Mouse (Mus musculus) granulocyte monocyte progenitor cell, adult 5-6 weeks (primary cell): ENCODE results near the gene Cfap299. TPM values are rescaled to one million over a fixed set of nuclear protein-coding genes. Genes with fewer than 3 reads are reported as not detected.
"Not testable (repeated sequence)": the region's sequence is repeated elsewhere in the genome, so short reads cannot be mapped to it uniquely, and the experiment has no call there.

Source experiments
- ATAC-seq: replicated peaks from 2 replicates; pipeline ENCODE4 v1.8.0; 2016; ENCODE audit warnings: mild to moderate bottlenecking, moderate TSS enrichment, inconsistent platforms; ENCODE audit not compliant: poor library complexity, severe bottlenecking
- total RNA-seq, 2 experiments: library from RNA; stranded (forward) in 1 of 2; stranded (reverse) in 1 of 2; fragments of 200-712, 200-1000 nt in 1 of 2; fragments of >200 nt in 1 of 2; fragmentation: Nextera tagmentation in 1 of 2; gene quantifications; 2 replicates each; pipeline ENCODE4 v1.2.3; 2014 to 2017

The Cfap299 gene
- total RNA-seq, 2 experiments from 2014 or later, result not detected

GRCm38 (mm10) chr5:98520118-98520517 lies 191.0 kb downstream of the Cfap299 start:
- ATAC-seq, result no peak

DNA sequence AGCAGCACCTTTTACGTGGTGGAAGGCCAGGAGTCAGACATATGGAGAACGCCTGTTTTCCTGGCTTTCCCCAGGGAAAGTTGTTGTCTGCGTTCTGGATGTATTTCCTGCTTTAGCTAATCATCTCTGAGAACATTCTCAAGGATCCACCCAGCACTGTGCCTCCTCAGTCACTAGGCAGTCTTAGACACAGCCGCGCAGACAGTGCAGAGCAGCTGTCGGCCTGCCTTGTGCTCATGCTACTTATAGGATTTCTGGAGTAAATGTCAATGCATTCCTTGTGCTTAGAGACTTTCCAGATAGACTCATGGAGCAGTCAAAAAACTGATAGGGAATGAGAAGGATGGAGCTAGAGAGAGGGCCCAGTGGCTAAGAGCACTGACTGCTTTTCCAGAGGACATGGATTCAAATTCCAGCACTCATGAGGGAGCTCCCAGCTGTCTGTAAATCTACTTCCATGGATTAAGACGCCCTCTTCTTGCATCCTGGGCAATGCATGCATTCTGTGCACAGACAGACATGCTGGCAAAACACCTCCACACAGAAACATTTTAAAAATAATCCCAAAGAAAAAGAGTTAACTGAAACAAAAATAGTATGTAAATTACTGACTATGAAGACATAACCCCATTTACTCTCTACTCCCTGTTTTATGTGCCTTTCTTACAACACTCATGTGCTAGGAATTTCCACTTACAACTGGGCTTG lies 193.3 kb downstream of the Cfap299 start:
- no peak for ATAC-seq

GRCm38 (mm10) chr5:98523050-98523449 lies 193.9 kb downstream of the Cfap299 start:
- ATAC-seq, result no peak

DNA sequence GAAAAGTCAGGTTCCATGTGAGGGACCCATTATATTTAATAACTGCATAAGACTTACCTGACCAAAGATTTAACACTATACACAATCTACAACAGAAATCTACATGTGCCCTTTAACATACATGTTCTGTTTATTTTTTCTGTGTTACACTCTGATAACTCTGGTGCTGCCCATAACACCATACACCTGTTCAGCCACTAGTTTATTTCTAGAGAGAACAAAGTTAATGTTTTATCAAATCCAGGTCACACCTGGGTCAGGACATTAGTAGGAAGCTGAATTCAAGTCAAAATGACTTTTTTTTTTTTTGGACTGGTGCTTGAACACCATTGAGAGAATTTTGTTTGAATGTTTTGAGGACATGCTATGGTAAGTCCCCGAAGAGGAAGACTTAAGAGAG lies 194.7 kb downstream of the Cfap299 start:
- no peak for ATAC-seq

DNA sequence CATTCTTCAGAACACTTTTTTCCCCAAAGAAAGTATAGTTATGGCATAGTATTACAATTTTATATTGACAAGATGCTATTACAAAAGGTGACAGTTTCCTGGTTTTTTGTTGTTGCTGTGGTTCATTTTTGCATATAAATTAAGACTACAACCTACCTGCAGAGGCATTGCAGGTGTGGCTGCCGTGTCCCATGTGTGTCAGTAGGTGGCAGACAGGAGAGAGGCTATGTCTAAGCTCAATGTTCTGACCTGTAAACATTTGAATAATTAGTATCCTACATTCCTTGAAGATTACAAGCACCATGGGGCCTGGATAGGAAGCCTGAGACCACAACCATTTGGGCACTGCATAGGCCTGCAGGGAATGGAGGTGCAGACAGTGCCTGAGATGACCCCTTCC lies 212.2 kb downstream of the Cfap299 start:
- no peak for ATAC-seq

DNA sequence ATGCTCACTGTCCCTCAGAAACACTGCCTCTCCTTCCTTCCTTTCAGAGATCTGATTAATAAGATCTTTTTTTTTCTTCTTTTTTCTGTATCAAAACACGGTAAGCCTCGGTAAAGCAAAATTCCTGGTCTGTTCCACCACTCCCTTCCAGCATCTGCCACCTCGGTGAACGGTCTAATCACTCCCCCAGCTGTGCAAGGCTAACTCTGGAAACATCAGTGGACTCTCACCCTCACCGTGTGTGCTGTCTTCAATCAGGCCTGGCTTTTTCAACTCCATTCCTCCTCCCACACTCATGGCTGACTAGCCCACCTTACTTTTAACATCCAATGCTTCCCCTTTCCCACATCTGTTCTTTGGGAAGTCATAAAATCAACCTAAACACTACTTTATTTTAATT lies 221.2 kb downstream of the Cfap299 start:
- ATAC-seq, result no peak

GRCm38 (mm10) chr5:98550873-98551272 lies 221.8 kb downstream of the Cfap299 start:
- ATAC-seq, result no peak

- ATAC-seq, result no peak
These were observed 223.3 kb downstream of the Cfap299 start, which contains the start of gene Gm11111 for GRCm38 (mm10) chr5:98552395-98552794. Gene Gm11111, plus strand, starts transcription at chr5:98552695.

- no peak for ATAC-seq
These were observed 223.9 kb downstream of the Cfap299 start for GRCm38 (mm10) chr5:98552811-98553601.

DNA sequence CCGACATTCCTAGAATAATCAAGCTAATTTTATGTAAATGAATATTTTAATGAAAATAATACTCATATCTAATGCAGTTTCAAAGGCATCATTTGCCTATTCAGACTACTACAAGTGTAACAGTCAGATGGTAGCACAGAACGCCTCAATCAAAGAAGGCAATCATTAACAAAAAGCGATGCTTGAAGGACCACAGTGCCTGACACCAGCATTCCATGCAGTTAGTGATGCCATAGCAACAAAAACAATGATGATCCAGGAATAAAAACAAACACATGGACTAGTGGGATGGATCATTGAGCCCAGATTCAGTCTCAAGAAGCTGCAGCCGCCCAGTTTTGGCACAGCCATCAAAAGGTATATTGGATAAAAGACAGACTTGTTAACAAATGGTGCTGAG lies 232.2 kb downstream of the Cfap299 start:
- ATAC-seq, result no peak

DNA sequence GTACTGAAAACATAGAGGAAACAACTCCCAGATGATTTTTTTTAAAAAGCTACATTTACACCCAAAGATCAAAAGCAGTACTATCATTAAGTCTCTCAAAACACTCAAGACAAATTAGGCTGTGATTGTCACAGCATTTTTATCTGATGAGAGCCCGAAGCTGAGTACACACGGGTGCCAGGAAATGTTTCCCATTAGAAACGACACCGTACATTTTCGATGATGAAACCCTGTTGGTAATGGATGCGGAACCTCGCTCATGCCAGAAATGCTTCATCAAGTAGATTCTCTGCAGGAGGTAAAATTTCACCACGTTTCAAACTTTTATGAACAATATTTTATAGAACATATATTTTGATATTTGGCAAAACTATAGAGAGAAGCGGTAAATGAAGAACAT lies 233.7 kb downstream of the Cfap299 start:
- ATAC-seq, result no peak

DNA sequence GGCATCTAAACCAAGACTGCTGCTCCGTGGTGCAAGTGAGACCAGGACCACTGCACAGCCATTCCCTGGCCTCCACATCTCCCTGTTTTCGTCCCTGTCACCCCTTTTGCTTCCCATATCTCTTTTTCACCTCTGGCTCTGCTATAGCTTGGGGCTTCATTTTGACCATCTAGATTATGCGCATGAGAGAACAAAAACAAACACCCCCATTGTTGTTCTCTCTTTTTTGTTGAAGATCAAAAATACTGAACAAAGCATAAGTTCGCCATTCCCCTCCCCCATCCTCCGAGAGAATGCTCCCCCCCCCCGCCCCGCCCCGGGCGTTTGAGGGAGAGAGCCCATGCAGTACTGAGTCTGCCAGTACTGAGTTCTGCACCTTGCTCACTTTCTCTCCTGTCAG lies 234.7 kb downstream of the Cfap299 start:
- no peak for ATAC-seq

GRCm38 (mm10) chr5:98566461-98567193 lies 237.5 kb downstream of the Cfap299 start:
- ATAC-seq, result no peak

DNA sequence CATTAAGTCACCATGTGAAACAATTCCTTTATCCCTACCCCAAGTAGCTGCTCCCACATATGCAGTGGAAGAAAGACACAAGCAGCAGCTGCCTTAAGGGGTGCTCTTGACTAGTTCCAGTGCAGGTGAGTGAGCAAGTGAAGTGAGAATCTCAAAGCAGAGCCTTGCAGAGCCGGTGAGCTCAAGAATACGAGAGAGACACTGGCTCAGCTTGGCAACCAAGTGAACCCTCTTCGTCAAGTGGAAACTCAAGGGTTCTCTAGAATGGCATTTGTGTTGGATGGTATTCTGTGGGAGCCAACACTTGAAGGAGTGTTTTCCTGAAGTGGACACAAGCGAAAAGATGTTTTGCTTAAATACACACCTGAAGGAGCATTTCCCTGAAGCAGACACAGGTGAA lies 239.4 kb downstream of the Cfap299 start:
- ATAC-seq, result no peak

GRCm38 (mm10) chr5:98569029-98569513 lies 240.0 kb downstream of the Cfap299 start:
- ATAC-seq, result no peak

GRCm38 (mm10) chr5:98572392-98572791 lies 243.3 kb downstream of the Cfap299 start:
- ATAC-seq, result no peak

DNA sequence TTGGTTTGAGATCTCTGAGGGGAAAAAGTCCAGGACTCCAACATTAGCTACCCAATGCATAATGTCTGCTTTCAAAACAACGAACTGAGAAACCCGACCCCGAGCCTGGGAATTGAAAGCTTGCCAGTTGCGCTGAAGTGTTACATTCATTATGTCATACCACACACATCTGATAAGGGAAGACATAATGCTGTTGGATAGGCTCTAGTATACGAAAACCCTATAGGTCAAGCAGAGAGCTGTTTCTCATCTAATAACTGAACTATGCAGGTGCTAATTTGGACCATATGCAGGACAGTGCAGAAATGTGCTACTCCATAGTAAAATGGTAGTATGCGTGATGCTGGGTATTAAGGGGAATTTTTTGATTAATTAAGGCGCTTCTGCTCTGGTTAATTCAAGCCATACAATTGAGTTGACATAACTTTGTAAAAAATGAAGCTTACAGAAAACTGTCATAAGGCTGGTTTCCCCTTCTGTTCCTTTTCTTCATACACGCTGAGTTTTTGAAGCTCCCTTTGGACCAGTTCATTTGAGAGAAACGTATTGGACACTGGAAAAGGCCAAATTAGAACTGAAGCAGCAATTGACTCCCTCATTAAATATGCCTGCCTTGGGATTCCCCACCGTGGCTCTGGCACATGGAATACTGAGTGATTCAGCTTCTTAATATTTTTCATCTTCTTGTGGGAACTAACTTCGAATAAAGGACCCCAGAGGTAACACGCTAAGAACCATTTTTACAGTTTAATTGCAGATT lies 245.8 kb downstream of the Cfap299 start:
- ATAC-seq, result no peak

- no peak for ATAC-seq
These were observed 246.3 kb downstream of the Cfap299 start for GRCm38 (mm10) chr5:98575471-98575834.

DNA sequence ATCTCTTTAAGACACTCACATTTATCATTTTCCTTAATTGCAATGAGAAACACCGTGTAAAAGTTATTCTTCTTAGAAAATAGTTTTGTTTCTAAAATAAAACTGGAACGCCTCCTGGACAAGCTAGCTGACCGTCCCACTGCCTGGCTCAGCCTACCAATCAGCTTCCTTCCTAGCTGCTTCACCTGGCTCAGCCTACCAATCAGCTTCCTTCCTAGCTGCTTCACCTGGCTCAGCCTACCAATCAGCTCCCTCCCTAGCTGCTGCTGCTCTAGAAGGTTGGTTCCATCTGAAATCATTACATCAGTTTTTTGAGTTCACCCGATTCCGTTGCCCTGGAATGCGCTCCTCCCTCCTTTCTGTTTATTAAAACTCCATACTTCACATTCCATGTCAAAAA lies 247.4 kb downstream of the Cfap299 start:
- not testable (repeated sequence) for ATAC-seq

DNA sequence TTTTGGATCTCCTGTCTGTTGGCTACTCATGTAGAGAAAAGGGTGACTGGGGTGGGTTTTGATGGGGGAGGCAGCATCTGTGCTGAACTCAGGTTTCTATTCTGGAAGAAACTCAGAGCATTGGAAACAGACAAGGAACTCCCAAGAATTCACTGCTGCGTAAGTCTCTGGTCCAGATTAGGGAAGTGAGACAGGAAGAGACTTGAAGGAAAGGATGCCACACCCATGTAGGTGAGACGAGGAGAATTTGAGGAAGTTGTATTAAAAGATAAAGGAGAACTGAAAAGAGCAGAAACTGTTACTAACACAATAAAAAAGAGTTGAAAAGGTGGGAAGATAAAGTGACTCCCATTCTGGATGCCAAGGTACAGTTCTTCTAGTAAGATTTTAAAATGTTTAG lies 249.3 kb downstream of the Cfap299 start:
- peak; percentile 82 for ATAC-seq
